Mouse (Mus musculus) embryonic facial prominence, embryonic 13.5 days (tissue): Measurements from ENCODE around the gene AI464131. TPM values are rescaled to one million over a fixed set of nuclear protein-coding genes. Genes with fewer than 3 reads are reported as not detected.

Experiments used
- ATAC-seq: fragments of 200-750 bp; cut with Nextera tagmentation; 2 replicates; pipeline ENCODE4 v1.8.0; 2017; ENCODE audit warnings: low read depth; ENCODE audit not compliant: insufficient number of reproducible peaks, insufficient read depth, low FRiP score, low TSS enrichment
- H3K27ac ChIP-seq: fragments of 300-500 bp; sonication (generic); 2 replicates; pipeline ENCODE4 v1.5.1; 2015; ENCODE audit warnings: moderate library complexity, mild to moderate bottlenecking, inconsistent platforms
- H3K27me3 ChIP-seq: fragments of 300-500 bp; sonication (generic); 2 replicates; pipeline ENCODE4 v1.6.1; 2015; ENCODE audit warnings: mild to moderate bottlenecking, inconsistent platforms
- H3K36me3 ChIP-seq: fragments of 300-500 bp; sonication (generic); 2 replicates; pipeline ENCODE4 v1.6.1; 2015; ENCODE audit warnings: mild to moderate bottlenecking, inconsistent platforms
- H3K4me1 ChIP-seq: fragments of 300-500 bp; sonication (generic); 2 replicates; pipeline ENCODE4 v1.6.1; 2015; ENCODE audit warnings: inconsistent platforms
- H3K4me2 ChIP-seq: fragments of 300-500 bp; sonication (generic); 2 replicates; pipeline ENCODE4 v1.6.1; 2015; ENCODE audit warnings: moderate library complexity, mild to moderate bottlenecking, inconsistent platforms
- H3K4me3 ChIP-seq: fragments of 300-500 bp; sonication (generic); 2 replicates; pipeline ENCODE4 v1.5.1; 2015; ENCODE audit warnings: mild to moderate bottlenecking, inconsistent platforms
- H3K9ac ChIP-seq: fragments of 300-500 bp; sonication (generic); 2 replicates; pipeline ENCODE4 v1.6.1; 2015; ENCODE audit warnings: mild to moderate bottlenecking, inconsistent platforms
- H3K9me3 ChIP-seq: fragments of 300-500 bp; sonication (generic); 2 replicates; pipeline ENCODE4 v1.6.1; 2016; ENCODE audit warnings: inconsistent platforms
- WGBS: fragments of 180-500 bp; shearing (Covaris S2); methylation state at CpG from one replicate; pipeline ENCODE4 v1.1.7; 2015; ENCODE audit warnings: mixed read lengths; 5-methylcytosine and 5-hydroxymethylcytosine counted together
- polyA plus RNA-seq: library from polyadenylated mRNA; unstranded; fragments of >200 nt; fragmentation: Nextera tagmentation; extraction: Ambion mirVana; gene quantifications from 2 replicates; pipeline ENCODE4 v1.2.1, GENCODE M21; 2015

AI464131 gene
- polyA plus RNA-seq, 1 experiment from 2014 or later, result 12.2 TPM

- Histone ChIP-seq H3K9ac (no peak overlapping the region), H3K27me3 (peaks cover 22% of the 10 kb centered on the region), H3K4me2 (no peak overlapping the region), H3K27ac (no peak overlapping the region), H3K9me3 (no peaks in the 10 kb centered on the region), H3K36me3 (no peaks in the 10 kb centered on the region), H3K4me1 (peaks cover 8% of the 10 kb centered on the region), H3K4me3 (no peak overlapping the region)
- no peak for ATAC-seq
- 52% methylated on average over 5 of the region's 5 CpGs for WGBS
Observed at GRCm38 (mm10) chr4:41522788-41523187, 19.9 kb upstream of the AI464131 start.

- Histone ChIP-seq H3K4me1 (peaks cover 6% of the 10 kb centered on the region), H3K27me3 (peaks cover 20% of the 10 kb centered on the region), H3K36me3 (no peaks in the 10 kb centered on the region), H3K4me3 (no peak overlapping the region), H3K9me3 (no peaks in the 10 kb centered on the region), H3K9ac (no peak overlapping the region), H3K27ac (no peak overlapping the region), H3K4me2 (no peak overlapping the region)
- WGBS, result 85% methylated on average over 6 of the region's 6 CpGs
- no peak for ATAC-seq
Observed at GRCm38 (mm10) chr4:41522136-41522535, 19.3 kb upstream of the AI464131 start.

GRCm38 (mm10) chr4:41520641-41521040 is 17.8 kb upstream of the AI464131 start:
- H3K27me3 ChIP-seq, result peaks cover 11% of the 10 kb centered on the region
- H3K4me2 ChIP-seq, result no peak overlapping the region
- H3K27ac ChIP-seq, result no peak overlapping the region
- no peak overlapping the region for H3K9ac ChIP-seq
- 35% methylated on average over 14 of the region's 14 CpGs for WGBS
- ATAC-seq, result no peak
- H3K4me1 ChIP-seq, result no peaks in the 10 kb centered on the region
- H3K36me3 ChIP-seq, result no peaks in the 10 kb centered on the region
- no peak overlapping the region for H3K4me3 ChIP-seq
- no peaks in the 10 kb centered on the region for H3K9me3 ChIP-seq

GRCm38 (mm10) chr4:41519195-41519594 is 16.3 kb upstream of the AI464131 start:
- Histone ChIP-seq H3K27me3 (peaks cover 11% of the 10 kb centered on the region), H3K4me3 (no peak overlapping the region), H3K36me3 (no peaks in the 10 kb centered on the region), H3K9ac (no peak overlapping the region), H3K9me3 (no peaks in the 10 kb centered on the region), H3K27ac (no peak overlapping the region), H3K4me2 (no peak overlapping the region), H3K4me1 (0 out of 2 replicates have a peak, but pooled peaks cover 4% of the 10 kb centered on the region)
- WGBS, result 89% methylated on average over 5 of the region's 5 CpGs
- ATAC-seq, result no peak

GRCm38 (mm10) chr4:41518349-41518748 is 15.5 kb upstream of the AI464131 start:
- no peak for ATAC-seq
- H3K4me2 ChIP-seq, result no peak overlapping the region
- H3K36me3 ChIP-seq, result no peaks in the 10 kb centered on the region
- peaks cover 9% of the 10 kb centered on the region for H3K4me1 ChIP-seq
- no peak overlapping the region for H3K9ac ChIP-seq
- no peak overlapping the region for H3K4me3 ChIP-seq
- WGBS, result 64% methylated on average over 7 of the region's 7 CpGs
- peaks cover 11% of the 10 kb centered on the region for H3K27me3 ChIP-seq
- no peak overlapping the region for H3K27ac ChIP-seq
- H3K9me3 ChIP-seq, result no peaks in the 10 kb centered on the region

- Histone ChIP-seq H3K4me3 (no peak within 1 kb of the TSS), H3K27me3 (peaks cover 6% of the 10 kb centered on the region; the same call in 1 of the 2 replicates), H3K9ac (no peak within 1 kb of the TSS), H3K9me3 (no peaks in the 10 kb centered on the region), H3K4me2 (no peak within 1 kb of the TSS), H3K4me1 (peaks cover 17% of the 10 kb centered on the region), H3K27ac (no peak within 1 kb of the TSS), H3K36me3 (no peaks in the 10 kb centered on the region)
- no peak for ATAC-seq
- WGBS, result 81% methylated on average over 2 of the region's 2 CpGs
Observed at GRCm38 (mm10) chr4:41517233-41517632, 14.4 kb upstream of the AI464131 start, which contains the start of gene 1110017D15Rik. TSS of gene 1110017D15Rik (minus strand) at chr4:41517333.

GRCm38 (mm10) chr4:41513714-41514113 is 10.8 kb upstream of the AI464131 start:
- H3K4me1 ChIP-seq, result peaks cover 17% of the 10 kb centered on the region
- no peak for ATAC-seq
- no peaks in the 10 kb centered on the region for H3K9me3 ChIP-seq
- no peaks in the 10 kb centered on the region for H3K36me3 ChIP-seq
- peak overlapping the region; percentile 78 for H3K27ac ChIP-seq
- no peak overlapping the region for H3K4me3 ChIP-seq
- H3K27me3 ChIP-seq, result no peaks in the 10 kb centered on the region
- no peak overlapping the region for H3K9ac ChIP-seq
- H3K4me2 ChIP-seq, result peak overlapping the region; percentile 44
- WGBS, result 8% methylated on average over 8 of the region's 8 CpGs

- H3K4me1 ChIP-seq, result peaks cover 17% of the 10 kb centered on the region
- 12% methylated on average over 4 of the region's 4 CpGs for WGBS
- peak overlapping the region; percentile 44 for H3K4me2 ChIP-seq
- H3K4me3 ChIP-seq, result no peak overlapping the region
- no peak overlapping the region for H3K9ac ChIP-seq
- ATAC-seq, result no peak
- H3K9me3 ChIP-seq, result no peaks in the 10 kb centered on the region
- peak overlapping the region; percentile 78 for H3K27ac ChIP-seq
- no peaks in the 10 kb centered on the region for H3K36me3 ChIP-seq
- H3K27me3 ChIP-seq, result peaks cover 2% of the 10 kb centered on the region; the same call in 1 of the 2 replicates
Observed at GRCm38 (mm10) chr4:41513309-41513708, 10.4 kb upstream of the AI464131 start.

GRCm38 (mm10) chr4:41507998-41508397 is 5.1 kb upstream of the AI464131 start:
- peaks cover 7% of the 10 kb centered on the region; the same call in 1 of the 2 replicates for H3K27me3 ChIP-seq
- ATAC-seq, result no peak
- H3K9ac ChIP-seq, result no peak overlapping the region
- H3K4me1 ChIP-seq, result peaks cover 23% of the 10 kb centered on the region
- no peaks in the 10 kb centered on the region for H3K9me3 ChIP-seq
- H3K4me2 ChIP-seq, result peak overlapping the region; percentile 87
- H3K4me3 ChIP-seq, result no peak overlapping the region
- no peak overlapping the region for H3K27ac ChIP-seq
- H3K36me3 ChIP-seq, result no peaks in the 10 kb centered on the region
- 47% methylated on average over 7 of the region's 7 CpGs for WGBS

- peak overlapping the region; percentile 87 for H3K4me2 ChIP-seq
- ATAC-seq, result no peak
- peaks cover 25% of the 10 kb centered on the region for H3K4me1 ChIP-seq
- no peaks in the 10 kb centered on the region for H3K9me3 ChIP-seq
- H3K9ac ChIP-seq, result peak overlapping the region; percentile 77
- peak overlapping the region; percentile 74 for H3K27ac ChIP-seq
- no peaks in the 10 kb centered on the region for H3K36me3 ChIP-seq
- WGBS, result 2% methylated on average over 22 of the region's 22 CpGs
- H3K27me3 ChIP-seq, result peaks cover 10% of the 10 kb centered on the region
- peak overlapping the region; percentile 56 for H3K4me3 ChIP-seq
Observed at GRCm38 (mm10) chr4:41507326-41507924, 4.5 kb upstream of the AI464131 start.

- WGBS, result under 1% methylated on average over 29 of the region's 29 CpGs
Observed at GRCm38 (mm10) chr4:41506906-41507305, 4.0 kb upstream of the AI464131 start.

GRCm38 (mm10) chr4:41506156-41506555 is 3.3 kb upstream of the AI464131 start:
- peak overlapping the region; percentile 56; the same call in 1 of the 2 replicates for H3K4me3 ChIP-seq
- no peaks in the 10 kb centered on the region for H3K9me3 ChIP-seq
- no peak for ATAC-seq
- peaks cover 33% of the 10 kb centered on the region for H3K4me1 ChIP-seq
- H3K36me3 ChIP-seq, result no peaks in the 10 kb centered on the region
- H3K27ac ChIP-seq, result peak overlapping the region; percentile 74
- peak overlapping the region; percentile 87 for H3K4me2 ChIP-seq
- H3K27me3 ChIP-seq, result peaks cover 23% of the 10 kb centered on the region
- H3K9ac ChIP-seq, result peak overlapping the region; percentile 77; the same call in 1 of the 2 replicates
- WGBS, result 9% methylated on average over 13 of the region's 13 CpGs

More at GRCm38 (mm10) chr4:41506906-41507305, 4.0 kb upstream of the AI464131 start:
- peak overlapping the region; percentile 74 for H3K27ac ChIP-seq
- H3K4me2 ChIP-seq, result peak overlapping the region; percentile 87
- no peaks in the 10 kb centered on the region for H3K9me3 ChIP-seq
- peak overlapping the region; percentile 56 for H3K4me3 ChIP-seq
- peak overlapping the region; percentile 77 for H3K9ac ChIP-seq
- peaks cover 15% of the 10 kb centered on the region for H3K27me3 ChIP-seq
- H3K4me1 ChIP-seq, result peaks cover 29% of the 10 kb centered on the region
- peak; percentile 72 for ATAC-seq
- no peaks in the 10 kb centered on the region for H3K36me3 ChIP-seq
